Mouse (Mus musculus) heart, postnatal 0 days (tissue): ENCODE measurements around the gene Fpgs. TPM values are rescaled to one million over a fixed set of nuclear protein-coding genes. Genes with fewer than 3 reads are reported as not detected.

ENCODE experiments used
- ATAC-seq: fragments of 200-750 bp; cut with Nextera tagmentation; 2 replicates; pipeline ENCODE4 v1.8.0; 2017; ENCODE audit warnings: low read depth, moderate number of reproducible peaks, moderate library complexity; ENCODE audit not compliant: insufficient read depth
- DNase-seq: peaks from one replicate; pipeline ENCODE4 v3.0.0-alpha.2; 2016; ENCODE audit warnings: low spot score
- H3K27ac ChIP-seq: fragments of 300-500 bp; sonication (generic); 2 replicates; pipeline ENCODE4 v1.5.1; 2014; ENCODE audit warnings: low read depth, mild to moderate bottlenecking
- H3K27me3 ChIP-seq: fragments of 300-500 bp; sonication (generic); 2 replicates; pipeline ENCODE4 v1.6.1; 2014; ENCODE audit warnings: low read length, mixed read lengths; ENCODE audit not compliant: control insufficient read depth, insufficient read depth
- H3K36me3 ChIP-seq: fragments of 300-500 bp; sonication (generic); replicated peaks from 2 replicates; pipeline ENCODE4 v1.6.1; 2014; ENCODE audit warnings: low read length, mixed read lengths; ENCODE audit not compliant: control insufficient read depth, insufficient read depth
- H3K4me1 ChIP-seq: fragments of 300-500 bp; sonication (generic); 2 replicates; pipeline ENCODE4 v1.6.1; 2014; ENCODE audit warnings: antibody characterized with exemption; ENCODE audit not compliant: control insufficient read depth, insufficient read depth
- H3K4me2 ChIP-seq: fragments of 300-500 bp; sonication (generic); 2 replicates; pipeline ENCODE4 v1.6.1; 2014; ENCODE audit warnings: low read depth, mild to moderate bottlenecking, low read length, moderate library complexity
- H3K4me3 ChIP-seq: fragments of 300-500 bp; sonication (generic); 2 replicates; pipeline ENCODE4 v1.5.1; 2014; ENCODE audit warnings: low read depth, low read length
- H3K9ac ChIP-seq: fragments of 300-500 bp; sonication (generic); replicated peaks from 2 replicates; pipeline ENCODE4 v1.6.1; 2014; ENCODE audit warnings: low read depth, low read length, mixed read lengths
- H3K9me3 ChIP-seq: fragments of 300-500 bp; sonication (generic); replicated peaks from 2 replicates; pipeline ENCODE4 v1.6.1; 2016; ENCODE audit warnings: low read length; ENCODE audit not compliant: control insufficient read depth
- CTCF ChIP-seq: IDR thresholded peaks from 2 replicates; pipeline ENCODE4 v1.5.1; 2016; ENCODE audit warnings: antibody characterized with exemption, control low read depth, low read depth
- EP300 ChIP-seq: IDR thresholded peaks from 2 replicates; pipeline ENCODE4 v1.6.1; 2016; ENCODE audit warnings: antibody characterized with exemption, low read depth
- WGBS: fragments of 180-500 bp; shearing (Covaris S2); extraction: QIAGEN DNeasy Blood & Tissue Kit; methylation state at CpG from one replicate; pipeline ENCODE4 v1.1.7; 2014; 5-methylcytosine and 5-hydroxymethylcytosine counted together
- polyA plus RNA-seq: library from polyadenylated mRNA; unstranded; fragments of >200 nt; fragmentation: Nextera tagmentation; extraction: Ambion mirVana; gene quantifications from 2 replicates; pipeline ENCODE4 v1.2.1, GENCODE M21; 2015
- total RNA-seq: library from RNA; depleted of rRNA; stranded (reverse); fragments of >200 nt; gene quantifications from 2 replicates; pipeline ENCODE4 v1.2.3, GENCODE M21; 2014; ENCODE audit warnings: low replicate concordance

The Fpgs gene
- total and polyA plus RNA-seq, 2 experiments from 2014 or later, result 10.9 to 13.6 TPM

GRCm38 (mm10) chr2:32682721-32683417, 21.1 kb downstream of the Fpgs start:
- Histone ChIP-seq H3K27ac (no peak overlapping the region; the same call in 1 of the 2 replicates), H3K9ac (no peak overlapping the region), H3K4me2 (no peak overlapping the region), H3K36me3 (peaks cover 76% of the 10 kb centered on the region), H3K27me3 (no peaks in the 10 kb centered on the region), H3K4me3 (no peak overlapping the region), H3K4me1 (peaks cover 11% of the 10 kb centered on the region; the same call in 1 of the 2 replicates), H3K9me3 (no peaks in the 10 kb centered on the region)
- no peak for TF ChIP-seq CTCF
- no peak for TF ChIP-seq EP300
- WGBS, result 75% methylated on average over 14 of the region's 14 CpGs
- no peak for ATAC-seq
- no peak for DNase-seq

GRCm38 (mm10) chr2:32681754-32682153, 22.2 kb downstream of the Fpgs start:
- no peaks in the 10 kb centered on the region for H3K27me3 ChIP-seq
- H3K4me3 ChIP-seq, result no peak overlapping the region
- ATAC-seq (no peak), DNase-seq (no peak)
- peaks cover 11% of the 10 kb centered on the region; the same call in 1 of the 2 replicates for H3K4me1 ChIP-seq
- H3K4me2 ChIP-seq, result no peak overlapping the region
- no peak overlapping the region for H3K27ac ChIP-seq
- peaks cover 84% of the 10 kb centered on the region for H3K36me3 ChIP-seq
- WGBS, result 68% methylated on average over 6 of the region's 6 CpGs
- H3K9ac ChIP-seq, result no peak overlapping the region
- no peak for TF ChIP-seq CTCF
- no peak for TF ChIP-seq EP300
- no peaks in the 10 kb centered on the region for H3K9me3 ChIP-seq

- TF ChIP-seq EP300, result no peak
- no peak for TF ChIP-seq CTCF
- peaks cover 11% of the 10 kb centered on the region; the same call in 1 of the 2 replicates for H3K4me1 ChIP-seq
- DNase-seq, result no peak
- no peak overlapping the region for H3K27ac ChIP-seq
- H3K36me3 ChIP-seq, result peaks cover 80% of the 10 kb centered on the region
- 87% methylated on average over 19 of the region's 19 CpGs for WGBS
- ATAC-seq, result no peak
- no peak overlapping the region for H3K9ac ChIP-seq
- no peak overlapping the region for H3K4me2 ChIP-seq
- no peak overlapping the region for H3K4me3 ChIP-seq
- H3K27me3 ChIP-seq, result no peaks in the 10 kb centered on the region
- H3K9me3 ChIP-seq, result no peaks in the 10 kb centered on the region
Observed at GRCm38 (mm10) chr2:32680961-32681650, 22.8 kb downstream of the Fpgs start.

GRCm38 (mm10) chr2:32680051-32680451, 23.9 kb downstream of the Fpgs start:
- ATAC-seq, result peak; percentile 53
- H3K9ac ChIP-seq, result no peak overlapping the region
- WGBS, result 23% methylated on average over 7 of the region's 7 CpGs
- DNase-seq, result peak; percentile 55
- TF ChIP-seq CTCF (no peak), EP300 (no peak)
- H3K4me1 ChIP-seq, result peaks cover 11% of the 10 kb centered on the region; the same call in 1 of the 2 replicates
- H3K27me3 ChIP-seq, result no peaks in the 10 kb centered on the region
- no peak overlapping the region for H3K27ac ChIP-seq
- peaks cover 77% of the 10 kb centered on the region for H3K36me3 ChIP-seq
- no peak overlapping the region for H3K4me3 ChIP-seq
- H3K9me3 ChIP-seq, result no peaks in the 10 kb centered on the region
- no peak overlapping the region for H3K4me2 ChIP-seq

- no peaks in the 10 kb centered on the region for H3K9me3 ChIP-seq
- no peak for ATAC-seq
- H3K9ac ChIP-seq, result no peak overlapping the region
- no peaks in the 10 kb centered on the region for H3K27me3 ChIP-seq
- peaks cover 80% of the 10 kb centered on the region for H3K36me3 ChIP-seq
- no peak for TF ChIP-seq CTCF
- no peak for TF ChIP-seq EP300
- DNase-seq, result no peak
- H3K4me1 ChIP-seq, result peaks cover 11% of the 10 kb centered on the region; the same call in 1 of the 2 replicates
- no peak overlapping the region for H3K4me3 ChIP-seq
- H3K4me2 ChIP-seq, result no peak overlapping the region
- H3K27ac ChIP-seq, result no peak overlapping the region
- 82% methylated on average over 7 of the region's 7 CpGs for WGBS
Observed at GRCm38 (mm10) chr2:32677683-32678082, 26.3 kb downstream of the Fpgs start.
